Mouse (Mus musculus) MEL (cell line): ENCODE measurements at regions not wholly inside any gene's neighbourhood (a gene's known extent, or its start where the extent isn't known, plus 50 kb on each side); places are given as distances from the start of the nearest gene placed in this dataset.

Source experiments
- DNase-seq: peaks from one replicate; pipeline ENCODE4 v3.0.0; 2011; ENCODE audit warnings: low read depth, low spot score
- H3K27ac ChIP-seq: 2 replicates; pipeline ENCODE4 v1.5.1; 2012; ENCODE audit warnings: low read depth, mild to moderate bottlenecking, control low read depth, low read length, moderate library complexity; ENCODE audit not compliant: control insufficient read depth
- H3K27me3 ChIP-seq, 2 experiments: fragments of 150-350 bp in 1 of 2; sonication (generic) in 1 of 2; 2 replicates each; pipeline ENCODE4 v1.6.1; 2012; ENCODE audit warnings: low read length in 2 of 2, mild to moderate bottlenecking in 2 of 2, improper control_type of control experiment in 1 of 2, moderate library complexity in 1 of 2; ENCODE audit not compliant: insufficient read depth in 2 of 2, control insufficient read depth in 1 of 2
- H3K36me3 ChIP-seq, 2 experiments: 2 replicates each; pipeline ENCODE4 v1.6.1; 2012 to 2014; ENCODE audit warnings: low read length in 2 of 2, improper control_type of control experiment in 1 of 2, inconsistent platforms in 1 of 2, mild to moderate bottlenecking in 1 of 2; ENCODE audit not compliant: insufficient read depth in 2 of 2, control insufficient read depth in 1 of 2
- H3K4me1 ChIP-seq, 2 experiments: fragments of 150-350 bp in 1 of 2; sonication (generic) in 1 of 2; 2 replicates each; pipeline ENCODE4 v1.6.1; 2012; ENCODE audit warnings: low read length in 2 of 2, improper control_type of control experiment in 1 of 2, mild to moderate bottlenecking in 1 of 2; ENCODE audit not compliant: insufficient read depth in 2 of 2, control insufficient read depth in 1 of 2
- H3K4me3 ChIP-seq, 2 experiments: fragments of 150-350 bp in 1 of 2; sonication (generic) in 1 of 2; 2 replicates each; pipeline ENCODE4 v1.5.1; 2012; ENCODE audit warnings: low read depth in 2 of 2, low read length in 2 of 2, mild to moderate bottlenecking in 2 of 2, moderate library complexity in 2 of 2, control low read depth in 1 of 2, improper control_type of control experiment in 1 of 2; ENCODE audit not compliant: control insufficient read depth in 1 of 2, insufficient read depth in 1 of 2
- H3K79me2 ChIP-seq: 2 replicates; pipeline ENCODE4 v1.6.1; 2012; ENCODE audit warnings: mild to moderate bottlenecking, low read length, moderate library complexity; ENCODE audit not compliant: control insufficient read depth, poor library complexity, insufficient read depth
- H3K9ac ChIP-seq: 2 replicates; pipeline ENCODE4 v1.6.1; 2012; ENCODE audit warnings: low read depth, mild to moderate bottlenecking, control low read depth, low read length, moderate library complexity; ENCODE audit not compliant: control insufficient read depth, poor library complexity, severe bottlenecking
- H3K9me3 ChIP-seq: fragments of 150-350 bp; sonication (generic); replicated peaks from 2 replicates; pipeline ENCODE4 v1.6.1; 2012; ENCODE audit warnings: mild to moderate bottlenecking, low read length, improper control_type of control experiment, moderate library complexity; ENCODE audit not compliant: insufficient read depth
- BHLHE40 ChIP-seq: IDR thresholded peaks from 2 replicates; pipeline ENCODE4 v1.6.1; 2012; ENCODE audit warnings: low read depth, mild to moderate bottlenecking, inconsistent platforms, low read length, improper control_type of control experiment, borderline replicate concordance
- CHD1 ChIP-seq: IDR thresholded peaks from 2 replicates; pipeline ENCODE4 v1.6.1; 2012; ENCODE audit warnings: low read depth, mild to moderate bottlenecking, inconsistent platforms, low read length, improper control_type of control experiment
- CHD2 ChIP-seq: IDR thresholded peaks from 2 replicates; pipeline ENCODE4 v1.6.1; 2011; ENCODE audit warnings: low read length, improper control_type of control experiment
- E2F4 ChIP-seq: IDR thresholded peaks from 2 replicates; pipeline ENCODE4 v1.6.1; 2011; ENCODE audit warnings: low read depth, low read length, improper control_type of control experiment, borderline replicate concordance
- EP300 ChIP-seq, 2 experiments: IDR thresholded peaks; 2 replicates each; pipeline ENCODE4 v1.6.1; 2011; ENCODE audit warnings: improper control_type of control experiment in 2 of 2, low read length in 2 of 2, low read depth in 1 of 2, mild to moderate bottlenecking in 1 of 2
- GABPA ChIP-seq: IDR thresholded peaks from 2 replicates; pipeline ENCODE4 v1.6.1; 2012; ENCODE audit warnings: low read depth, mild to moderate bottlenecking, inconsistent platforms, low read length, improper control_type of control experiment, moderate library complexity
- HCFC1 ChIP-seq: IDR thresholded peaks from 2 replicates; pipeline ENCODE4 v1.6.1; 2012; ENCODE audit warnings: low read depth, mild to moderate bottlenecking, inconsistent platforms, low read length, improper control_type of control experiment, moderate library complexity
- MAFK ChIP-seq: IDR thresholded peaks from 2 replicates; pipeline ENCODE4 v1.6.1; 2011; ENCODE audit warnings: low read depth, mild to moderate bottlenecking, low read length, improper control_type of control experiment, borderline replicate concordance
- MAX ChIP-seq: IDR thresholded peaks from 2 replicates; pipeline ENCODE4 v1.6.1; 2011; ENCODE audit warnings: low read length, improper control_type of control experiment
- MAZ ChIP-seq: IDR thresholded peaks from 2 replicates; pipeline ENCODE4 v1.6.1; 2012; ENCODE audit warnings: low read depth, mild to moderate bottlenecking, inconsistent platforms, low read length, improper control_type of control experiment
- MYB ChIP-seq: IDR thresholded peaks from 2 replicates; pipeline ENCODE4 v1.6.1; 2011; ENCODE audit warnings: mild to moderate bottlenecking, low read depth, low read length, improper control_type of control experiment
- MYC ChIP-seq: IDR thresholded peaks from 2 replicates; pipeline ENCODE4 v1.6.1; 2011; ENCODE audit warnings: low read depth, mild to moderate bottlenecking, low read length, improper control_type of control experiment, moderate library complexity
- NELFE ChIP-seq: IDR thresholded peaks from 2 replicates; pipeline ENCODE4 v1.6.1; 2011; ENCODE audit warnings: low read depth, low read length, improper control_type of control experiment
- POLR2A ChIP-seq, 2 experiments: IDR thresholded peaks; 2 replicates each; pipeline ENCODE4 v1.6.1; 2011 to 2012; ENCODE audit warnings: low read length in 2 of 2, mild to moderate bottlenecking in 2 of 2, control low read depth in 1 of 2, improper control_type of control experiment in 1 of 2, low read depth in 1 of 2, moderate library complexity in 1 of 2; ENCODE audit not compliant: control insufficient read depth in 1 of 2, insufficient read depth in 1 of 2, poor library complexity in 1 of 2
- POLR2AphosphoS2 ChIP-seq: IDR thresholded peaks from 2 replicates; pipeline ENCODE4 v1.6.1; 2011; ENCODE audit warnings: low read length, improper control_type of control experiment
- POLR2AphosphoS5 ChIP-seq: IDR thresholded peaks from 2 replicates; pipeline ENCODE4 v1.6.1; 2012; ENCODE audit warnings: low read depth, borderline replicate concordance, mild to moderate bottlenecking, inconsistent platforms, low read length, moderate library complexity, mixed read lengths
- RAD21 ChIP-seq: IDR thresholded peaks from 2 replicates; pipeline ENCODE4 v1.6.1; 2011; ENCODE audit warnings: mild to moderate bottlenecking, low read depth, low read length, improper control_type of control experiment
- RCOR1 ChIP-seq: IDR thresholded peaks from 2 replicates; pipeline ENCODE4 v1.6.1; 2012; ENCODE audit warnings: low read depth, mild to moderate bottlenecking, inconsistent platforms, low read length, improper control_type of control experiment
- SMC3 ChIP-seq: IDR thresholded peaks from 2 replicates; pipeline ENCODE4 v1.6.1; 2011; ENCODE audit warnings: low read depth, low read length, improper control_type of control experiment
- TAL1 ChIP-seq: IDR thresholded peaks from 2 replicates; pipeline ENCODE4 v1.6.1; 2012; ENCODE audit warnings: mild to moderate bottlenecking, inconsistent platforms, low read length, moderate library complexity, mixed read lengths
- TBP ChIP-seq: IDR thresholded peaks from 2 replicates; pipeline ENCODE4 v1.8.0; 2011; ENCODE audit warnings: low read depth, low read length, improper control_type of control experiment
- UBTF ChIP-seq: IDR thresholded peaks from 2 replicates; pipeline ENCODE4 v1.6.1; 2012; ENCODE audit warnings: low read depth, mild to moderate bottlenecking, inconsistent platforms, low read length, improper control_type of control experiment, moderate library complexity, borderline replicate concordance; ENCODE audit not compliant: insufficient read depth
- USF1 ChIP-seq: IDR thresholded peaks from 2 replicates; pipeline ENCODE4 v1.6.1; 2014; ENCODE audit warnings: low read depth, mild to moderate bottlenecking, inconsistent platforms, low read length, improper control_type of control experiment, moderate library complexity
- ZKSCAN1 ChIP-seq: IDR thresholded peaks from 2 replicates; pipeline ENCODE4 v1.6.1; 2012; ENCODE audit warnings: low read depth, mild to moderate bottlenecking, inconsistent platforms, low read length, improper control_type of control experiment, moderate library complexity
- ZMIZ1 ChIP-seq: IDR thresholded peaks from 2 replicates; pipeline ENCODE4 v1.6.1; 2012; ENCODE audit warnings: low read depth, mild to moderate bottlenecking, inconsistent platforms, low read length, improper control_type of control experiment, moderate library complexity
- ZNF384 ChIP-seq: IDR thresholded peaks from 2 replicates; pipeline ENCODE4 v1.6.1; 2012; ENCODE audit warnings: low read depth, mild to moderate bottlenecking, inconsistent platforms, low read length, improper control_type of control experiment

- DNase-seq: no peak
- H3K27ac ChIP-seq: no peak overlapping the region
- no peak for TF ChIP-seq RAD21
- TF ChIP-seq MAX: no peak
- TF ChIP-seq NELFE: no peak
- no peak for TF ChIP-seq ZNF384
- no peak for TF ChIP-seq ZMIZ1
- TF ChIP-seq EP300 (IDR thresholded peaks at IDR 0.05; ENCODE audit: low read depth in 1 of 2, low read length in 2 of 2): no peak
- TF ChIP-seq GABPA: no peak
- TF ChIP-seq E2F4: no peak
- TF ChIP-seq CHD1: no peak
- TF ChIP-seq MAFK: no peak
- no peak for TF ChIP-seq HCFC1
- TF ChIP-seq POLR2AphosphoS5: no peak
- no peaks in the 10 kb centered on the region for H3K36me3 ChIP-seq
- peaks cover 13 to 17% of the 10 kb centered on the region in 2 experiments for H3K27me3 ChIP-seq
- no peaks in the 10 kb centered on the region for H3K4me1 ChIP-seq
- no peaks in the 10 kb centered on the region for H3K79me2 ChIP-seq
- H3K4me3 ChIP-seq: no peak overlapping the region
- no peak overlapping the region for H3K9ac ChIP-seq
- H3K9me3 ChIP-seq: no peaks in the 10 kb centered on the region
Measured at GRCm38 (mm10) chr11:17326695-17327094, 69.3 kb downstream of the C1d start.

DNA sequence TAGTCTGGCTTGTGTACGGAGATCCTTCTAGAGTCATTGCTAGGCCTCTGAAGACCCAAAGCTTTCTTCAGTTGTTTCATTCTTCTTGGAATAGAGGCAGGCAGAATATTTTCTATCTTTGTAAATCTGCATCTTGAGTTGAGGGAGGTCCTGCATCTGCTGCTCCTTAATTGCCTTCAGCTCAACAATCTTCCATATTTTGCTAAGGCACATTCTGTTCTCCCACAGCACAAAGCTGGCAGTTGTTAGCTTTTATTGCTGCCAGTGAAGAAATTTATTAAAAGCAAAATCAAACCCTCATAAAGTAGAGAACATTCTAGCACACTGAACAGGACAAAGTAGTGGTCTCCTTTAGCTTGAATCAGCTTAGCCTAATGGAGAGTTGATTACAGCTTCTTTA, 94.1 kb downstream of the C1d start:
- Histone ChIP-seq H3K9me3 (no peaks in the 10 kb centered on the region), H3K27me3 (peaks cover 0 to 10% of the 10 kb centered on the region in 2 experiments; a peak in 2 of 4 replicates), H3K79me2 (no peaks in the 10 kb centered on the region), H3K4me1 (no peaks in the 10 kb centered on the region), H3K9ac (no peak overlapping the region), H3K36me3 (no peaks in the 10 kb centered on the region), H3K4me3 (no peak overlapping the region), H3K27ac (no peak overlapping the region)
- DNase-seq: no peak
- TF ChIP-seq MAZ (no peak), USF1 (no peak), MAFK (no peak), ZMIZ1 (no peak), GABPA (no peak), SMC3 (no peak), MYC (no peak), UBTF (no peak), POLR2A (IDR thresholded peaks at IDR 0.05; ENCODE audit: control insufficient read depth in 1 of 2, insufficient read depth in 1 of 2, low read depth in 1 of 2, low read length in 2 of 2, poor library complexity in 1 of 2) (no peak), RCOR1 (no peak), BHLHE40 (no peak), TAL1 (no peak), TBP (no peak), MYB (no peak), ZKSCAN1 (no peak), CHD2 (no peak), POLR2AphosphoS2 (no peak)
